Mouse (Mus musculus) forebrain, embryonic 11.5 days (tissue): ENCODE results near the gene Dbndd1. TPM values are rescaled to one million over a fixed set of nuclear protein-coding genes. Genes with fewer than 3 reads are reported as not detected.
"Not testable (repeated sequence)": the region's sequence is repeated elsewhere in the genome, so short reads cannot be mapped to it uniquely, and the experiment has no call there.

Experiments
- ATAC-seq: fragments of 200-750 bp; cut with Nextera tagmentation; replicated peaks from 2 replicates; pipeline ENCODE4 v1.8.0; 2017; ENCODE audit warnings: moderate TSS enrichment; ENCODE audit not compliant: low FRiP score
- DNase-seq: peaks from one replicate; pipeline ENCODE4 v3.0.0-alpha.2; 2017; ENCODE audit warnings: low spot score
- H3K27ac ChIP-seq: fragments of 300-500 bp; sonication (generic); 2 replicates; pipeline ENCODE4 v1.5.1; 2014; ENCODE audit warnings: low read depth, low read length
- H3K27me3 ChIP-seq: fragments of 300-500 bp; sonication (generic); 2 replicates; pipeline ENCODE4 v1.6.1; 2014; ENCODE audit warnings: mild to moderate bottlenecking, low read length, mixed read lengths; ENCODE audit not compliant: control insufficient read depth, insufficient read depth
- H3K36me3 ChIP-seq: fragments of 300-500 bp; sonication (generic); 2 replicates; pipeline ENCODE4 v1.6.1; 2014; ENCODE audit warnings: mild to moderate bottlenecking, low read length, moderate library complexity, mixed read lengths; ENCODE audit not compliant: control insufficient read depth, insufficient read depth
- H3K4me1 ChIP-seq: fragments of 300-500 bp; sonication (generic); replicated peaks from 2 replicates; pipeline ENCODE4 v1.6.1; 2014; ENCODE audit warnings: low read length, mixed read lengths; ENCODE audit not compliant: control insufficient read depth, insufficient read depth
- H3K4me2 ChIP-seq: fragments of 300-500 bp; sonication (generic); 2 replicates; pipeline ENCODE4 v1.6.1; 2014; ENCODE audit warnings: low read depth, mild to moderate bottlenecking, low read length, moderate library complexity, mixed read lengths; ENCODE audit not compliant: severe bottlenecking
- H3K4me3 ChIP-seq: fragments of 300-500 bp; sonication (generic); 2 replicates; pipeline ENCODE4 v1.5.1; 2014; ENCODE audit warnings: low read depth, low read length
- H3K9ac ChIP-seq: fragments of 300-500 bp; sonication (generic); 2 replicates; pipeline ENCODE4 v1.6.1; 2014; ENCODE audit warnings: low read length
- H3K9me3 ChIP-seq: fragments of 300-500 bp; sonication (generic); 2 replicates; pipeline ENCODE4 v1.6.1; 2016; ENCODE audit warnings: low read length, mixed read lengths; ENCODE audit not compliant: control insufficient read depth
- WGBS: fragments of 180-500 bp; shearing (Covaris S2); extraction: QIAGEN DNeasy Blood & Tissue Kit; methylation state at CpG from one replicate; pipeline ENCODE4 v1.1.7; 2014; 5-methylcytosine and 5-hydroxymethylcytosine counted together
- polyA plus RNA-seq: library from polyadenylated mRNA; unstranded; fragments of >200 nt; fragmentation: Nextera tagmentation; extraction: Ambion mirVana; gene quantifications from 2 replicates; pipeline ENCODE4 v1.2.1, GENCODE M21; 2014

Gene Dbndd1
- 24.0 and 27.5 TPM in 2 replicates for polyA plus RNA-seq

DNA sequence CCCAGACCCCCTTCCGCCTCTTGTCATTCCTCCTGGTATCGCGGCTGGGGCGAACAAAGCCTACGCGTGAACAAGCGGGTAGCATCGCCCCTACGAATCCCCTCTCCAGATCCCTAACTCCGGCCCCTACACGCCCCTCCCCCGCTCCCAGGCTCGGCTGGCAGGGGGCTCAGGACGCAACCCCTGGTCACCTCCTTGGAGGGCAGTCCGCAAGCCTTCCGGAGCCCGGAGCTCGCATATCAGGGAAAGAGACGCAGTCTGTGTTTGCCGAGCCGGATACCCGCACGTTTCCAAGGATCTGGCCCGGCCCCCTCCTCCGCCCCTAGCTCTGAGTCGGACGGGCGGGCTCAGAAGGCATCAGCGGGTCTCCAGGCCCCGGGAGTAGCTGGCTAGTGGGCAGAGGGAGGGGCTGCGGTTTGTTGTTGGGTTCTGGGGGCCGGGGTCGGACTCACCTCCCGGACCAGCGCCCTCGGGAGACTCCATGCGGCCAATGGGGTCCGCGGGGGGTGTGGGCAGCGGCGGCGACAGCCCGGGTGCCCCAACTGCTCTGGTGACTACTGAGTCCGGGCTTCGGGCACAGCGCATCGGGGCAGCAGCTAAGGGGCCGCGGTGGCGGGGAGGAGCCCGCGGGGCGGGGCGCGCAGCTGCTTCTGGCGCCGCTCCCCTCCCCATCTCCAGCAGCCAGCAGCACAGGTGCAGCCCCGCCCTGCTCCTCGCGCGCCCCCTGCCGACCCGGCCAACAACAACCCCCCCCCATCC is at the start of gene Dbndd1:
Gene Dbndd1 (minus strand): TSS at position 683 of the 759 bp plus-strand sequence.
- Histone ChIP-seq H3K4me3 (peak within 1 kb of the TSS; percentile 73), H3K4me2 (peak within 1 kb of the TSS; percentile 93), H3K27me3 (no peaks in the 10 kb centered on the region; the same call in 1 of the 2 replicates), H3K4me1 (peaks cover 15% of the 10 kb centered on the region), H3K27ac (peak within 1 kb of the TSS; percentile 68; the same call in 1 of the 2 replicates), H3K9me3 (no peaks in the 10 kb centered on the region), H3K9ac (peak within 1 kb of the TSS; percentile 84), H3K36me3 (no peaks in the 10 kb centered on the region)
- WGBS: under 1% methylated on average over 47 of the region's 63 CpGs
- peak; percentile 91 for DNase-seq
- peak; percentile 76 for ATAC-seq

DNA sequence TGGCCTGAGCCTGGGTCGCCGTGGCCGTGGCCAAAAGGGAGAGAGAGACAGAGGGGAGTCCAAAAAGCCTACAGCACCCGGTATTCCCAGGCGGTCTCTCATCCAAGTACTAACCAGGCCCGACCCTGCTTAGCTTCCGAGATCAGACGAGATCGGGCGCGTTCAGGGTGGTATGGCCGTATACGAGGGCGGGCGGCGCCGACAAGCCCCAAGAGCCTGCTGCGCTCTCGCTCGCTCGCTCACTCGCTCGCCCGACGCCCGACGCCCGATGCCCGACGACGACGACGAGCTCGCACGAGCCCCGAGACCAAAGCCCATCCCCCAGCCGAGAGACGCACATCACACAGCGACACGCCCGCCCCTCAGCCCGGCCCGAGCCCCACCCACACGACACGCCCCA is 49.0 kb upstream of the Dbndd1 start:
- not testable (repeated sequence) for H3K9ac ChIP-seq, H3K4me3 ChIP-seq, H3K4me2 ChIP-seq, H3K4me1 ChIP-seq, ATAC-seq, H3K27ac ChIP-seq, DNase-seq, H3K36me3 ChIP-seq, H3K27me3 ChIP-seq, H3K9me3 ChIP-seq
- WGBS: no CpG with 5 or more reads among the region's 45 CpGs

DNA sequence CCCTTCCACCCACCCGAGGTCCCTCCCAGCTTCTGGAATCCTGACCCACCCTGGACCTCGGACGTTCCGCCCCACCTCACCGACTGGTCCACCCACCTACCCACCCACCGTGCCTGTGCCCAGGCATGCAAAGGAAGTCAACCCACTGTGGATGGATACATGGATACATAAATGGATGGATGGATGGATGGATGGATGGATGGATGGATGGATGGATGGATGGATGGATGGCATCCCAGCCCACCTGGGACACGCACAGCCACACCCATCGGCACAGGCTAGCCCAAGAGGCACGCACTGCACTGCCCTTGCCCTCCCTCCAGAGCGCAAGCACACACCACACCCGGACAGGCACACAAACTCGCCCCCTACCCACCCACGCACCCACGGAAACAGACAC is 22.4 kb upstream of the Dbndd1 start:
- ATAC-seq, H3K4me3 ChIP-seq, H3K27me3 ChIP-seq, DNase-seq, H3K36me3 ChIP-seq, H3K9me3 ChIP-seq, H3K27ac ChIP-seq, H3K4me2 ChIP-seq, H3K4me1 ChIP-seq, H3K9ac ChIP-seq: not testable (repeated sequence)
- 70% methylated on average over 6 of the region's 14 CpGs for WGBS

DNA sequence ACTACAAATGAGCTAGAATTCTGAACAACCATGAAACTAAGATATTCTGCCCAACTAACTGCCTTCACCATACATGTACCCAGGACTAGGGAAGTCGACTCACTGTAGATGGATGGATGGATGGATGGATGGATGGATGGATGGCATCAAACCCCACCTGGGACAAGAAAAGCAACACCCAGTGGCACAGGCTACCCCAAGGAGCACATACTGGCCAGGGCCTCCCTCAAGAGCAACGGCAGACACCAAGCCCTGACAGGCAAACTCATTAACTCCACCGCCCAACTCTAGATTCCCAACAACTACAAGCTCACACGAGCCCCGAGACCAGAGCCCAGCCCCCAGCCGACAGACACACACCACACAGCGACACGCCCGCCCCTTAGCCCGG is 21.7 kb upstream of the Dbndd1 start:
- ATAC-seq: no peak
- Histone ChIP-seq H3K27ac (no peak overlapping the region), H3K4me1 (no peaks in the 10 kb centered on the region), H3K4me3 (no peak overlapping the region), H3K9me3 (no peaks in the 10 kb centered on the region), H3K36me3 (peaks cover 2% of the 10 kb centered on the region; the same call in 1 of the 2 replicates), H3K9ac (no peak overlapping the region), H3K4me2 (no peak overlapping the region), H3K27me3 (peaks cover 3% of the 10 kb centered on the region)
- DNase-seq: no peak
- WGBS: 29% methylated on average over 10 of the region's 10 CpGs

DNA sequence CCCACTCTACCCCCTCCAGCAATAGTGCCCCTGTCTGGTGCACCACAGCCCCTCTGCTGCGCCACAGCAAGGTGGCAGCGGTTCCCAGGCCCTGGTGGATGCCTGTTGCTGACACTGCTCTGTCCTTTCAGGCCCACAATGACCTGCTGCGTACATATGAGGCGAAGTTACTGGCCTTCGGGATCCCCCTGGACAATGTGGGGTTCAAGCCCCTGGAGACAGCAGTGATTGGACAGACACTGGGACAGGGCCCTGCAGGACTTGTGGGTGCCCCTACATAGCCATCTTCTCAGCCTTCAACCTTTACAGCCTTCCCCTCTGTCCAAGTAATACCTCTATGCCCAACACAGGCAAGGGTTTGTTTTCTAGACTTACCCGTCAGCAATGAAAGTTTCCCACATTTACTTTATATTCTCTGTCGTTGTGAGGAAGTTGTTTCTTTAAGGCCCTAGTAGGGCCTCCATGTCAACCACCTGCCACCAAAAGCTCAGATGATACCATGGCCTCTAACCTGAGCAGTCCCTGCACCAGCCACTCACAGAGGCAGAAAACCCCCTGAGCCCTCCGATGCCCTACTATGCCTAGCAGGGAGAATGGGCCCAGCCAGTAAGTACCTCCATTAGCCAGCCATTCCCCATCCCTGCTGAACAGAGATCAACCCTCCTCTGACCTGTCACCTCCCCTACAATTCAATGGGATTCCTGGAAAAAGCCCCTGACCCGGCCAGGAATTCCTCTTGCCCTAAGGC is 21.2 kb upstream of the Dbndd1 start:
- Histone ChIP-seq H3K4me2 (no peak overlapping the region), H3K9me3 (no peaks in the 10 kb centered on the region), H3K9ac (no peak overlapping the region), H3K27ac (no peak overlapping the region), H3K4me3 (no peak overlapping the region), H3K27me3 (peaks cover 3% of the 10 kb centered on the region), H3K4me1 (no peaks in the 10 kb centered on the region), H3K36me3 (peaks cover 6% of the 10 kb centered on the region; the same call in 1 of the 2 replicates)
- DNase-seq: peak; percentile 50
- WGBS: 88% methylated on average over 9 of the region's 9 CpGs
- no peak for ATAC-seq

DNA sequence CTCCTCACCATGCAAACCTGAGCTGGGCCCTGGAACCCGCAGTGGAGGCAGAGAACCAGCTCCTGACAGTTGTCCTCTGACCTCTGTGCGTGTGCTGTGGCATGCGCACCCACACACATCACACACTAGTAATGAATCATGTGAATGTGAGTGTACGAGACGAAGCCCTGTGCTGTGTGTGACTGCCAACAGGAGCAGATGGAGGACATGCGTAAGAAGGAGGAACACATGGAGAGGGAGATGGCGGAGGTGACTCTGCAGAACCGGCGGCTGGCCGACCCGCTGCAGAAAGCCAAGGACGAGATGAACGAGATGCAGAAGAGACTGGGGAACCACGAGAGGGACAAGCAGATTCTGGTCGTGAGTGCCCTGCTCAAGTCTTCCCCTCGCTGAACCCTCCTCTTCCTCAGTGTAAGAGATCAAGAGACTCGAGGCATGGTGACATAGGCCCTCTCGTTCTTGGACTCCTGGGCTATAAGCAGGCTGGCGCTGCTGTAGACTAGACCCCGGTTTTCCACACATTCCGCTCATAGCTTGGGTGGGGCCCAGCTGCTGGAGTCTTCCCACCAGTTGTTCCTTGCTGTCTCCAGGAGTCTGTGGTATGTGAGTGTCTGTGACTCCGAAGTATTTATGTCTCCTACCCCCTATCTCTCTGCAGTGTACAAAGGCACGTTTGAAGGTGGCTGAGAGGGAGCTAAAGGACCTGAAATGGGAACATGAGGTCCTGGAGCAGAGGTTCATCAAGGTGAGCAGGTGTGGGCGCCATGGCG is 12.6 kb upstream of the Dbndd1 start:
- no peaks in the 10 kb centered on the region for H3K27me3 ChIP-seq
- H3K4me1 ChIP-seq: no peaks in the 10 kb centered on the region
- no peaks in the 10 kb centered on the region for H3K9me3 ChIP-seq
- H3K4me3 ChIP-seq: no peak overlapping the region
- WGBS: 91% methylated on average over 25 of the region's 25 CpGs
- H3K27ac ChIP-seq: no peak overlapping the region
- DNase-seq (no peak), ATAC-seq (no peak)
- no peak overlapping the region for H3K4me2 ChIP-seq
- peaks cover 23% of the 10 kb centered on the region for H3K36me3 ChIP-seq
- no peak overlapping the region for H3K9ac ChIP-seq

DNA sequence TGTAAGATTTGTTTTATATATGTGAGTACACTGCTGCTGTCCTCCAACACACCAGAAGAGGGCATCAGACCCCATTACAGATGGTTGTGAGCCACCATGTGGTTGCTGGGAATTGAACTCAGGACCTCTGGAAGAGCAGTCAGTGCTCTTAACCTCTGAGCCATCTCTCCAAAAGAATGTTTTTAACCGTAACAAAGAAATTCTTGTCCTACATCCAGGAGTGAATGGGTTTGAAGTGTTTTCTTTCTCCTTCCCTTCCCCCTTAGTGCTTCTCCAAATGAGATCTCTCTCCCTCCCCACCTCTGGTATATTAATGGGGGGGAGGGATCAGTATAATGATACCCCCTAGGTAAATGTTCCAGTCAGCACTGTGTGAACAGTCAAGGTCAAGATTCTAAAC is 4.8 kb upstream of the Dbndd1 start:
- H3K36me3 ChIP-seq, H3K9me3 ChIP-seq, H3K4me1 ChIP-seq, H3K9ac ChIP-seq, H3K27me3 ChIP-seq, H3K4me3 ChIP-seq, DNase-seq, H3K4me2 ChIP-seq, ATAC-seq, H3K27ac ChIP-seq: not testable (repeated sequence)
- WGBS: 90% methylated on average over 1 of the region's 1 CpGs

DNA sequence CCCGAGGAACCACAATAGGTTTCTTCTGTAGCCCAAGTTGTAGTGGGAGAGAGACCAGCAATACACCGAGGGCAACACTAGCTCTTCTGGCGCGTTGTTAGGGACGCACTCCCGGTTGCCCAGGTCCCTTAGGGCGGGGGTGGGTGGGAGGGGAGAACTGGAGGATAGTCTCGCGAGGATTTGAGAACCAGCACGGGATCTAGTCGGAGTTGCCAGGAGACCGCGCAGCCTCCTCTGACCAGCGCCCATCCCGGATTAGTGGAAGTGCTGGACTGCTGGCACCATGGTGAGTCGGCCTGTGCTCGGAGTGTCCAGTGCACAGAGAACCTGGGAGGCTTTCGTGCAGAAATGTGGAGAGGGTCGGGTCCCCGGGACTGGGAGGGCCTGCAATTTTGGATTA is 3.4 kb upstream of the Dbndd1 start, which contains the start of gene Gas8:
Gene Gas8 (plus strand): TSS at position 168 of the 400 bp plus-strand sequence.
- H3K27me3 ChIP-seq: no peaks in the 10 kb centered on the region; the same call in 1 of the 2 replicates
- H3K9ac ChIP-seq: peak within 1 kb of the TSS; percentile 83
- peak within 1 kb of the TSS; percentile 83 for H3K4me2 ChIP-seq
- no peak within 1 kb of the TSS for H3K27ac ChIP-seq
- peak within 1 kb of the TSS; percentile 63 for H3K4me3 ChIP-seq
- H3K4me1 ChIP-seq: peaks cover 12% of the 10 kb centered on the region
- no peaks in the 10 kb centered on the region for H3K9me3 ChIP-seq
- 0% methylated on average over 20 of the region's 20 CpGs for WGBS
- peak; percentile 88 for ATAC-seq
- DNase-seq: peak; percentile 96
- H3K36me3 ChIP-seq: no peaks in the 10 kb centered on the region; the same call in 1 of the 2 replicates
